Mouse (Mus musculus) T-helper 1 cell (primary cell): ENCODE data around the gene Galnt2.

Source experiments
- in situ Hi-C: fragments of 300-600 bp; cut with MboI, MseI; formaldehyde crosslinking; loops from one replicate; pipeline ENCODE4 v1.15.1; 2025; ENCODE audit warnings: high pct_unique_total_duplicates

The Galnt2 gene

DNA sequence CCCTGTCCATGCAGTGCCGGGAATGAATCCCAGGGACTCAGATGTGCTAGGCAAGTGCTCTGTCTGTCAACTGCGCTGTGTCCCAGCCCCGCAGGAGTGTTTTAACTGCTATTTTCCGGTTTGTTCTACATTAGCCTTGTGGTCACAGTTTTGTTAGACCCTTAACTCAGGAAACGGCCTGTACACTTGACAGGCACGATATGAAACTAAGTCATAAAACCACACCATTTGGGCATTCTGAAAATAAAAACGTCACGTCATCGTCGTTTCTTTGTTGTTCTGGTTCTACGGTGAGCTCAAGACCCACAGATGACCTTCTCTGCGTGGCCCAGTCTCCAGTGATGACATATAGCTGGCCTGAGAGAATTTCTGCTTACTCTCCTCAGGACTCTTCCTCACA is 40.3 kb downstream of the Galnt2 start:
- in situ Hi-C loops, result no loop called here

- in situ Hi-C loops, result no loop called here
These were observed 41.6 kb downstream of the Galnt2 start for GRCm38 (mm10) chr8:124272792-124273191.

DNA sequence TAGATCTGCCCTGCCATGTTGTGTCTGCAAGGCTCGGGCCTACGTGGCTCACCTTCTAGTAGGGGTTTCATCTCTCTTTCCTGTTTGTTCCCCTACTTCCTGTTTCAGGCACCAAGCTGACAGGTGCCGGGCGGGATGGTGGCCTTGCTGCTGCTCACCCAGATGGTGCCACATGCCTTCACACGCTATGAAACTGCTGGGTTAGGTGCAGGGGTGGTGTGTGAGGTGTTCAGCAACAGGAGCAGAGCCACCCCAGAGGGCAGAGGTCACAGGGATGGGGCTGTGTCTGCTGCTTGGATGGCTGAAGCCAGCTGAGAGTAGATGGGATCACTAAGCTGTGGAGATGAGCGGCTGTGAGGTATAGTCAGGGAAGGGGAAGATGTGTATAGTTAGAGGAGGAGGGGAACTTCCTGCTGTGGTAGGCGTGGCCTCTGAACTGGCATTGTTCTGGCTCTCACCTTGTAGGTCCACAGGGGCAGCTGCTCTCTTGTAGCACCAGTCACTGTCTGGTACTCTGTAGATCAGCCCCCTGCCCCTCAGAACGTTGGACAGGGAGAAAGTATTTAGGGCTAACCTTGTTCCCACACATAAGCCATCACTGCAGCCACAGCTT is 42.5 kb downstream of the Galnt2 start:
- in situ Hi-C loops, result no loop called here

DNA sequence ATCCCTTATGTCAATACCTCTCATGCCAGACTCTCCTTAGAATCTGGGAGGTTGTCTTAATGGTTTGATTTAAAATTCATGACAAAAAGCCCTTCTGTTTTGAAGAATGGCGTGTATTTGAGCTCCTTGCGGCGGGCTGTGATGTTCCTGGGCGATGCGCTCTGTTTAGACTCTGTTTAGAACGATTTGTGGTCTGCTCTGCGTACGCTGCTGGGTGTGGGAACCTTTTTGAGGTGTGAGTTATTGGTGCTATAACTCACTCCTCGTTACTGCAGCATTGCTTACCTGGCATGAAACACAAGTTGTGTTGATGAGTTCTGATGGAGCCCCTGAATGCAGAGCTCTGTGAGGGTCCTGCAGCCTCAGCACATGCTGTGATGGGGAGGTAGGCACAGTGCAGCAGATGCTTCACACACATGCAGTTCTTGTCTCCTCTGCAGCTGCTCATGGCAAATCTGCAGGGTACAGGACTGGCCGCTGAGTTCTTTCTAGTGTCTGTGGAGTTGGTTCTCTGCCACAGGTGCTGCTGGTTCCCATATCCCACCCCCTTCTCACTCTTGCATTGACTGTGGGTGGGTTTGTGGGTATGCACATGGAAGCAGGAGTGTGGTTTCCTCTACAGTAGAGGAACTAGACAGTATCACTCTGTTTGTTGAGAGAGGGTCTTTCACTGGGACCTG is 43.4 kb downstream of the Galnt2 start:
- in situ Hi-C loops, result no loop called here

DNA sequence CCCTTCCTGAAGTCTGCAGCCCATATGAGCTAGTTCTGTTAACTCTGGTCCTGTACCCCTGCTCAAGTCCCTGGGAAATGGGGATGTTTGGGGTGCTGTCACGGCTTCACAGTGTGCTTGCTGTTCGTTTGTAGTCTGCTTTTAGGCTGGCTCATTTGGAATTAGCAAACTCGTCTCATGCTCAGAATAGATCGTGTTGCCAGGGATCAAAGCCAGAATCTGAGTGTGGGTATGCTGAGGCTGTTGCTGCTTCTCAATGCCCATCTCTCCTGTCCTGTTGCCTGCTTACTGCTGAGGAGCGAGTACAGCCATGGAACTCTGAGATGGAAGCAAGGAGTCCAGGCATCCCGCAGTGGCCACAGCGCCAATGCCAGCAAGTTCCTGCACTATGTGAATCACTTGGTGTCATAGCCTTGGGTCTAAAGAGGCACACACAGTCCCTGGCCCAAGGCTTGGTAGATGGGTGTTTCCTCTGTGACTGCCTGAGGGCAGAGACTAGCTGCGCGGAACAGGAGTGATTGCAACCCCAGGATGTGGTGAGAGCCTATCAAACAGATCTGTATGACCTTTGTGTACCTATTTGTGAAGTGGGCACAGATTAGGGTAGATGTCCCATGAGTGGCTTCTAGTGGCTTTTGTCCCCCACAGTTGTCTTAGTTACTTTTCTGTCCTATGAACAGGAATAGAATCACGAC is 44.3 kb downstream of the Galnt2 start:
- in situ Hi-C loops, result no loop called here

DNA sequence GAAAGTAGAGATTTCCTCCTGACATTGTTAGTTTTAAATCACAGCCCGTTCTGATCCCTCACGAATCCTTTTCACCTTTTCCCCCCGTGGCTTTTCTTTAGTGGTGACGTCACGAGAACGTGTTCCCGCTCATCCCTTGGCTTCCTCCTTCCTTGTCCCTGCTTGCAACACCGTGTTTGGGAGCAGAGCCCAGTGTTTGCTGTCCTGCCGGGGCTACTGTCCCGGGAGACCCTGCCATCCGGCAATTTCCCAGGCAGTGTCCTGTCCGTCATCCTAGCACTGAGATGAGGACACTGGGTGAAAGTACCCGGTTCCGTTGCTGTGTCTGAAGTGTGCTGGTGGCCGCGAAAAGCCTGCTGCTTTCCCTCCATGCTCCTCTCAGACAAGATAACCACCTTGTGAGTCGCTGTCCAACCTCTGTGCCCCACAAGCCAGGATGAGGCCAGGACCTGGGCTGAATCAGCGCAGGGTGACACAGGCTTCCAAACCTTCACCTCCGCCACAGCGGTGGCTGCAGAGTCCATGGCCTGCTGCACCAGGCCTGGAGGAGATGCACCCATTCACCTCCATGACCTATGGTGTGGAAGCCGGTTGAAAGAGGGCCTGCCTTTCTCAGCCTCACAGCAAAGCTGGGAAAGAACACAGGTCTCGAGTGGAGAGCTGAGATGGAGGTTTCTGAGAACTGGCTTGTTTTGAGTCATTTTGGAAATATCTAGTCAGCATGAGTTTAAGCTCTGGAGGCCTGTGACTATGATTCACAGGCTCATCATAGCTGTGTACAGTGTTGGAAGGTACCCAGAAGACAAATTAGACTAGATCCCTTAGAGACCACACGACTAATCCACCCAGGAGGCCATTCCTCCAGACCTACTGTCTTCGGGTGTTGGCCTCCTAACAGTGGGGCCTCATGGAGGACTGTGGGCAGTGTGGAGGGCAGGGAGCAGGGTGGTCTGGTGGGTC is 47.0 kb downstream of the Galnt2 start:
- in situ Hi-C loops, result no loop called here

DNA sequence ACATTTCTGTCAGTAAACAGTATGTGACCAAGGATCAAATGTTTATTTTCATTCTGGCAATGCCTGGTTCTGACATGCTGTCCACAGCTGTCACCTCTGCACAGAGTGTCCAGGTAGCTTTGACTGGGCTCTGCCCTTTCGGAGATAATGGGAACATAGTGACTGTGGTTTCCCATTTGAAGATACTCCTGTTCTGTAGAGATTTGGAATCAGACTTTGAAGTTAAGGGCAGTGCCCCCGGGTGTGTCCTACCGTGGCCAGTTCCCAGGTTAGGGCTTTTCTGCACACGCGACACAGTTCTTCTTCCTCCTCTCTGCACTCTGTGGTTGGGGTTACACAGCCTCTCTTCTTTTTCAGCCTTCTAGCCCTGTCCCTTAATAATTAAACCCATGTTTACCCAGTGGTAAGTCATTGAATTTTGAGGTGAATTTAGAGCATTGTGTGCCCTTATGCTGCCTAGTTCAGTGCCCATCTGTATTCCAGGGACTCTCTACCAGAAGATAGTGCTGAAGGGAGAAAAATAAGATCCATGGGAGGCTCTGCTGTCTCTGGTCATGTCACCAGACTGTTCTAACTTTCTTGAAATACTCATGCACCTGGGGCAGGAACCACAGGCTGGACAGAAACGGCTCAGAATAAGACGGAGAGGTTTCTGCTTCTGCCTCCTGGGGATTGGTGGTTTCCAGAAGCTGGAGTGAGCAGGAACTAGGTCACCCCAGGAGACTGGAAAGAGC is 47.9 kb downstream of the Galnt2 start:
- in situ Hi-C loops, result no loop called here

GRCm38 (mm10) chr8:124279690-124279985 is 48.4 kb downstream of the Galnt2 start:
- in situ Hi-C loops, result no loop called here

DNA sequence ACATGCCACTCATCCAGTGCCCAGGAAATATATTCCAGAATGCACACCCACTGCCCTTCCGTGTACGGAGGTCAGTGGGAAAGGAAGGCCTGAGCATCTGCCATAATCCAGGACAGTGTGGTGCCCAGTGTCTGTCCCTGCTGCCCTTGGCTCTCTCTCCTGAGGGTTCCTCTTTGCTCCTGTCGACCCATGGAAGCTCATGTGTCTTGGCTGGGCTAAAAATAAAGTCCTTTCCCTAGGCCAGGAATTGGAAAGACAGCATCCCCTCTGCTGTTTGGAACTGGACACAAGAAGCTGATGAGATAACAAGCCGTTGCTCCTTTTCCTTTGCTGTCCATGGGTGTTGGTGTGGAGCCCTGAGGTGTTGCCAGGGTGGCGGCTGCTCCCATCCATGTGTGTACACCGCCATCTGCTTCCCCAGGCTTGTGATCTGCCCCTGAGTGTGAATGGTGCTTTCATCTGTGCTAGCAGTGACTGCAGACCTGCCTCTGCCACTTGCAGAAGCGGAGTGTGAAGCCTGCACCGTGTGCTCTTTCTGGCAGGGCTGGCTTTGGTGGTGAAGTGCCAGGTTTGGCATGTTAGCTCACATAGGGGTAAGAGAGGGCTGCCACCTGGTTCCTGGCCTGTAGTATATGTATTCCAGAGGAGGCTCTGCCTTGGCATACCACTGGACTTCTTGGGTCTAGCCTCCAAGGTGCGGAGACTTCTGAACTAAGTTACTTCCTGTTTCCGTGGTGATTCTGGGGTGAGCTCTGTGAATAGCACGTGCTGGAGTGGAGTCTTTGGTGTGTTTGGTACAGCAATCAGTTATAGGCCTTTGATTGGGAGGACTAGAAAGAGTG is 50.7 kb downstream of the Galnt2 start:
- in situ Hi-C loops, result no loop called here

- in situ Hi-C loops, result no loop called here
These were observed 51.9 kb downstream of the Galnt2 start for GRCm38 (mm10) chr8:124282878-124283630.

DNA sequence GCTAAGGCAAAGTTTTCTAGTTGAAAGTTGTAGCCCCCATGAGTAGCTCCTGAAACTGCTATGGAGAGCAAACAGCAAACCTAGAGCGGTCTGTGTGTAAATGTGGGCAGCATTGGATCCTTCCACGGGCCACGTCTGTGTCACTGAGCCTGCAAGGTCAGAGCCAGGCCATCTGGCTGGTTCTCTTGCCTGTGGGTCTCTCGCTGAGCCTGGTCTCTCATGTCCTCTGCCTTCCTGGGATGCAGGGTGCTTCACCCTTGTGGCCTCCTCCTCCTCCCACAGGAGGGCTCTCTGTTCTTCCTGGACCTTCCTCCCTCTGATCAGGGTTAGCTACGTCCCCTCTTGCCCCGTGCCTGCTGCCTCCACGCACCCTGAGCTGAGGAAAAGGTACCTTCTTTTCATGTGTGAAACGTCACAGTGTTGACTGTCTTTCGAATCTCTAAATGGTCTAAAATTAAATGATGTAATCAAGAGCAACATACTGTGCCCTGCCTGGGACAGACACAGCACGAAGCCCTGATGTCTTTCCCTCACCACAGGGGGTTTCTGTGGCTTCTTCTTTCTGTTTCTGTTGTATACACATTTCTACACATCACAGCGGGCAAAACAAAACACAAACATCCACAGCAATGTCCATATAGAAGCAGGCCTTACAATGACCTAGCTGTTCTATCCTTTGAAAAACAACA is 52.6 kb downstream of the Galnt2 start:
- in situ Hi-C loops, result no loop called here

DNA sequence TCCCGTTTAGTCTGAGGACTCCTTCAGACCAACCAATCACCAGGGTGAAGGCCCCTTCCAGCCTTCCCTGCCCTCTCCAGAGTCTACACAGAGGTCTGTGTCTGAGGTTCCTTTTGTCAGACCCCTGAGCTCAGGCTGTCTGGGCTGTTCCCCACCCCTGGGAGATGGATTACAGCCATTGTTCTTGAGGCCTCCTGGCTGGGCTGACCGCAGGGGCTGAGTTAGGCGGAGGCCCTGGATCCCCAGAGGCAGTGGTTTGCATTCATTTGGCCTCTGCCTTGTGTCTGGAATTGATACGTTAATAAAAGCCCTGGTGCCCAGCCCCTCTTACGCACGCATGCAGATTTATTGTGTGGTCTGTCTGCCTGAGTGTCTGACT is 53.1 kb downstream of the Galnt2 start:
- in situ Hi-C loops, result no loop called here

GRCm38 (mm10) chr8:124284984-124285576 is 53.9 kb downstream of the Galnt2 start:
- in situ Hi-C loops, result no loop called here

DNA sequence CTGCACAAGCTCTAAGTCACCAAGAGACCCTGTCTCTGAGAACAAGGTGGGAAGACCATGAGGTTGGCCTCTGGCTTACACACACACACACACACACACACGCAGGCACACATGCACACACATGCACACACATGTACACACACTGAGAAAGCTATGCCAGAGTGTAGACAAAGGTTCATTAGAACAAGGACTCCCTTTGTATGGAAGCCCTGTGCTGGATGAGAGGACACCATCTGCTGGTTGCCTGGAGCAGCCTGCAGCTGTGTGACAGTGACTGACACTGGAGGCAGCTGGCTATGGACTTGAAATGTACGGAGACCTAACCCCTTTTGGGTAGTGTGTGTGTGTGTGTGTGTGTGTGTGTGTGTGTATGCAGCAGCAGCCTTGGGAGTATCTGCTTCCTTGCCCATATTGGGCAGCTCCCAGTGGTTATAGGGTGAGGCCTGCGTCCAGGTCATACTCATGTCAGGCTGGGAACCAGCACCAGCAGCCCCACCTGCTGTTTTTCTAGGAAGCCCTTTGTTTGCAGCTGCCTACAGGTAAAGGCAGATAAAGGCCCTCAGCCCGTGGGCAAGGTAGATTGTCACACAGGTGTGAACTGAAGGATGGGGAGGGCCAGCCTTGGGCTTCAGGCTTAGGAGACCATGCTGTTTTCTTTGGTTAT is 55.4 kb downstream of the Galnt2 start:
- in situ Hi-C loops, result no loop called here

GRCm38 (mm10) chr8:124288215-124288864 is 57.1 kb downstream of the Galnt2 start:
- in situ Hi-C loops, result no loop called here

DNA sequence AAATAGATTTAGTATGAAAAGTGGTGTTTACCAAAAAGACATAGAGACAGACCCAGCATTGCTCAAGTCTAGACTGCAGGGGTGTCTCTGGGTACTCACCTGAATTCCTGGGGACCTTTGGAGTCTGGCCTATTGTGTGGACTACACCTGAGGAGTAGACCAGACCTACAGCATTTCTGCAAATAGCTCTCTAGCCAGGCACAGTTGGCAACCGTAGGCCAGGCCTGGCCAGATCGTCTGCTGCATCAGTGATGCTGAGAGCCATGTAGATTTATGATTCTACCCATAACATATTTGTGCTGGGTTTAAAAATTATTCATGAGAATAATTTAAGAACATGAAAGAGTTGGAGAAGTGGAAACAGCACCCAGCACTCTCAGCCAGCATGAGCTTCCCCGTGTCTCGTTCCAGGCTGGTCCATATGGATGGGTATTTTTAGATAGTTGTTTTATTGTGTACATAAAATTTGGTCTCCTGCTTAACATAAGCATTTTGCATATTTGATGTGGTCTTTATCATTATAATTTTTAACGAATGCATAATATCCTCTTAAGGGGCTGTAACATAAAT is 58.4 kb downstream of the Galnt2 start:
- in situ Hi-C loops, result no loop called here

DNA sequence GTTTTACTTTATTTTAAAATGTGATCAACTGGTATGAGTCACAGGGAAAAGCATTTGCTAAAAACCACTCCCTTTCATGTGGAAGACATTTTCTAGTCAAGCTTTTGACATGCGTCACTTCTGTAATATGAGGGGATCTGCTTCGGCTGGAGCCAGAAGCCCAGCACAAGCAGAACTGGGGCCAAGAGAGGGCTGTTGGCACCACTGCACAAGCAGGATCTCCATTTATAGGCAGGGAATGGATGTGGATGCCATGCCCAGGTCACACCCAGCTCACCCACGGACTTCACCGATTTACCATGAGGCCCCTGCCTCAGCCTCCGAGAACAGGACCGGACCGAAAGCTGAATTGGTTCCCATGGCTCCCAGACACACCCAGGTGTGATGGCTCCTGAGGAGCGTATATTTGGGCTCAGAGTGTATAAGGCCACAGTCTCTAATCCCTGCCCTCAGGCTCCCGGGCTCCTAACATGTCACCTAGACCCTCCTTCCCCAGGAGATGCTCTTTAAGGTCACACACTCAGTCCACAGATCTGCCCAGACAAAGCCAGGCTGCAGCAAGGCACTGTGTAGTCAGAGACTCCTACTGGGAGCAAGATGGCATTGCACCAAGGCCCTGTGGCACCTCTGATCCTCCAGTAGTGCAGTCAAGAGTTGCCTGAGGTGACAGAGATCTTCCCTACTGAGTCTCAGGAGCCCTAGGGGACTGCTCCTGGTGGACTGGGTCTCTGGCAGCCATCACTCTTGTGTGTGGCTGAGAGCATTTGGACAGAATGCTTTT is 59.9 kb downstream of the Galnt2 start:
- in situ Hi-C loops, result no loop called here
